Comparison of ENCODE assay signal across 24 mouse cellular contexts in the genomic region with DNA sequence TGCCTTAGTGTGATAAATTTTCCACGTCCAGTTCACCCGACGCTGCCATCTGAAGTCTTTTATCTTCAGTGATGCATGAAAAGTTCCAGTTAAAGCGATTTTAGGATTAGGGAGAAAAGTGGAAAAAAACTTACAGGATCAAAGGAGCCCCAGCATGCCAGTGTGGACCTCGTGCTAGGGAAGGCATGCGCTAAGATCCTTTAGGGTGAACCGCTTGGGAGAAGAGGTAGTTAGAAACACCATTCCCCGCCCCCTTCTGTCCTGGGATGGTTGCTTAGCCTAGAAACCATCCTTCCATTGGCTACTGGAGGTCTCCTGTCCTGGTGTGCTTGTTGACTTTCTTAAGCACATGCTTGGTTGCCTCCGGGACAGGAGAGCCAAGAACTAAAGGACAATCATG. TPM values are rescaled to one million over a fixed set of nuclear protein-coding genes. Genes with fewer than 3 reads are reported as not detected.
DNase-seq lines count a peak whose midpoint lies in the region; ATAC-seq lines count a peak whose summit lies in the region.
"Had no signal": no experiment of that assay in that cellular context is flagged by ENCODE, and none has a peak within 500 bp of the region (broad histone marks: within the 10 kb centered on the region; RNA-seq: fewer than 3 reads in every experiment).

No protein-coding gene starts in this region.

- WGBS in midbrain, embryonic 12.5 days, result 38% methylated on average over 9 of the region's 9 CpGs
- 30% methylated on average over 9 of the region's 9 CpGs for WGBS in midbrain, embryonic 16.5 days

- H3K27ac ChIP-seq in midbrain, embryonic 12.5 days (replicated peaks), result no peak overlapping the region
- no peak overlapping the region for H3K27ac ChIP-seq in midbrain, embryonic 16.5 days (ENCODE audit: low read length)
- H3K27ac ChIP-seq: forebrain, embryonic 15.5 days; heart, adult 2 months; heart, embryonic 15.5 days; hindbrain, embryonic 14.5 days; intestine, embryonic 15.5 days had no signal

- no peak overlapping the region for H3K4me2 ChIP-seq in midbrain, embryonic 12.5 days (replicated peaks)
- H3K4me2 ChIP-seq in midbrain, embryonic 16.5 days (ENCODE audit: low read length), result no peak overlapping the region
- H3K4me2 ChIP-seq: forebrain, embryonic 15.5 days; heart, embryonic 11.5 days; heart, embryonic 15.5 days; hindbrain, embryonic 14.5 days; intestine, embryonic 15.5 days had no signal

- H3K9ac ChIP-seq in midbrain, embryonic 12.5 days (replicated peaks), result no peak overlapping the region
- no peak overlapping the region for H3K9ac ChIP-seq in midbrain, embryonic 16.5 days (ENCODE audit: low read depth, low read length)
- H3K9ac ChIP-seq: forebrain, embryonic 15.5 days; heart, embryonic 15.5 days; hindbrain, embryonic 14.5 days; intestine, embryonic 15.5 days had no signal

- peak; percentile 30 for DNase-seq in embryo, embryonic 10 days (ENCODE audit: low spot score)
- DNase-seq in embryo, embryonic 11 days, result no peak
- peak; percentile 5 for DNase-seq in retina, embryonic 14.5 days (ENCODE audit: low spot score)
- no peak for DNase-seq in retina, postnatal 1 day
- DNase-seq in kidney, adult 8-10 months, result no peak
- no peak for DNase-seq in kidney, adult 9 months
- DNase-seq: adrenal gland, postnatal 25 days; B cell, adult 2 months; cerebellum, adult 11-12 months; cerebellum, adult 9-10 months; cerebellum, postnatal 25 days; gastrocnemius, postnatal 10 days; heart, adult 2 months; heart, postnatal 14 days had no signal

- peaks cover 30% of the 10 kb centered on the region for H3K27me3 ChIP-seq in midbrain, embryonic 12.5 days
- peaks cover 1% of the 10 kb centered on the region; the same call in 1 of the 2 replicates for H3K27me3 ChIP-seq in midbrain, embryonic 16.5 days (ENCODE audit: control insufficient read depth, insufficient read depth, low read depth, low read length)
- H3K27me3 ChIP-seq: forebrain, embryonic 15.5 days; intestine, embryonic 15.5 days had no signal

- no peaks in the 10 kb centered on the region for H3K36me3 ChIP-seq in midbrain, embryonic 12.5 days
- H3K36me3 ChIP-seq in midbrain, embryonic 16.5 days (ENCODE audit: control insufficient read depth, insufficient read depth, low read length), result no peaks in the 10 kb centered on the region
- H3K36me3 ChIP-seq: forebrain, embryonic 15.5 days; G1E; heart, embryonic 15.5 days; intestine, embryonic 15.5 days had no signal

- peaks cover 9% of the 10 kb centered on the region; the same call in 1 of the 2 replicates for H3K4me1 ChIP-seq in midbrain, embryonic 12.5 days
- no peaks in the 10 kb centered on the region; the same call in 1 of the 2 replicates for H3K4me1 ChIP-seq in midbrain, embryonic 16.5 days (ENCODE audit: control insufficient read depth, insufficient read depth, low read length)
- H3K4me1 ChIP-seq: forebrain, embryonic 15.5 days; heart, embryonic 15.5 days; intestine, embryonic 15.5 days had no signal

- no peaks in the 10 kb centered on the region for H3K9me3 ChIP-seq in midbrain, embryonic 12.5 days
- H3K9me3 ChIP-seq in midbrain, embryonic 16.5 days (replicated peaks; ENCODE audit: control insufficient read depth, low read length, poor library complexity, severe bottlenecking), result no peaks in the 10 kb centered on the region
- H3K9me3 ChIP-seq: forebrain, embryonic 15.5 days; G1E; heart, embryonic 15.5 days; intestine, embryonic 15.5 days had no signal

- ATAC-seq in midbrain, embryonic 12.5 days (ENCODE audit: low FRiP score, low read depth), result peak; percentile 58; the same call in 1 of the 2 replicates
- 0 out of 2 replicates have a peak, but pooled peaks have one; percentile 48 for ATAC-seq in midbrain, embryonic 16.5 days
- ATAC-seq: activated CD4-positive, CD25-positive, alpha-beta regulatory T cell, adult 4 months; CD4-positive, CD25-positive, alpha-beta regulatory T cell, adult 4 months; forebrain, embryonic 15.5 days; intestine, embryonic 15.5 days had no signal

- no peak overlapping the region for H3K4me3 ChIP-seq in midbrain, embryonic 12.5 days
- no peak overlapping the region for H3K4me3 ChIP-seq in midbrain, embryonic 16.5 days (ENCODE audit: low read depth, low read length)
- H3K4me3 ChIP-seq: forebrain, embryonic 15.5 days; heart, adult 2 months; heart, embryonic 15.5 days; intestine, embryonic 15.5 days had no signal

RNA-seq across cellular contexts. Expression of gene Cwh43, which starts 29.8 kb away (rescaled TPM):
- 0.20 TPM in 1 of 2 replicates, not detected in the other for polyA plus RNA-seq in midbrain, embryonic 12.5 days (2016; fragmentation: Nextera tagmentation; extraction: Ambion mirVana)
- polyA plus RNA-seq in midbrain, embryonic 16.5 days (2015; fragmentation: Nextera tagmentation; extraction: Ambion mirVana), result 0.18 and 0.40 TPM in 2 replicates
- polyA plus RNA-seq: CD4-positive, CD25-positive, alpha-beta regulatory T cell, adult 4 months; G1E; heart, adult 2 months; heart, embryonic 11.5 days; heart, embryonic 15.5 days had no signal

RNA-seq across cellular contexts. Expression of gene Ociad2, which starts 35.2 kb away (rescaled TPM):
- 16.5 and 23.0 TPM in 2 replicates for polyA plus RNA-seq in midbrain, embryonic 12.5 days (2016; fragmentation: Nextera tagmentation; extraction: Ambion mirVana)
- polyA plus RNA-seq in midbrain, embryonic 16.5 days (2015; fragmentation: Nextera tagmentation; extraction: Ambion mirVana), result 28.3 and 34.5 TPM in 2 replicates
- polyA plus RNA-seq: G1E had no signal

Comparison
In these comparisons a context has a peak if more than half of its experiments do, and no peak if none do; other contexts are left out.
1. DNase-seq: peak in embryo, embryonic 10 days (single experiment) and retina, embryonic 14.5 days (single experiment); none in embryo, embryonic 11 days (single experiment), retina, postnatal 1 day (single experiment), kidney, adult 8-10 months (0 of 2) and kidney, adult 9 months (single experiment).